Mouse (Mus musculus): ENCODE data around the gene Tex26. TPM values are rescaled to one million over a fixed set of nuclear protein-coding genes. Genes with fewer than 3 reads are reported as not detected.

The Tex26 gene
- polyA plus RNA-seq (2011; ENCODE audit: insufficient read depth, insufficient read length, low replicate concordance, missing spikeins), result not detected in 2 replicates

DNA sequence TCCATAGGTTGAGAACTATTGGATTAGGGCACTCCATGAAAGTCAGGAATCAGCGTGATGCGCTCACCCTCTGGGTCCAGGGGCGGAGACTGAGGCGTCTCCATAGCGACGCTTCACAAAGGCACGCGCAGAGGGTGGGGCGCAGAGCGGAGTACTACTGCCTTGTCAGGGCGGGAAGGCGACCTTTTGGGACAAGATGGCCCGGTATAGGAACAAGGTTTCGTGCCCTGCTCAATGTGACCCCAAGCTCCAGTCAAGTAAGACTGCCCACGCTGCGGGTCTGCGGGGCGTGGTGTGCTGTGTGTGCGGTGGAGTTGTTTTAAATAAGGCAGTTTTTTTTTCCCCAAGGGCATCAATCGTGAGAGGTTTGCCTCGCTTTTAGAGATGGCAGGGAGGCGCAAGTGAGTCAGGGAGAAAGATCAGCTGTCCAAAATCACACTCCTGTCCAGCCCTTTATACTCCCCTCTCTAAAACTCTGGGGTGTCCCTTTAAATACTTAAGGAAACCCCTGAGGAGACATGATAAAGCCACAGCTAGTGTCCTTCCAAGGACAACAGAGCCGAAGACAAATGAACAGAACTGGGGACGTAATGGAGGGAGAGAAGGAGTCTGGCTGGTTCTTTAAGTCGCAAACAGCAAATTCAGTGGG is at the start of gene Tex26:
Gene Tex26, plus strand, starts transcription at position 130 of the 649 bp plus-strand sequence.
- TF ChIP-seq POLR2A (IDR thresholded peaks at IDR 0.05; ENCODE audit: borderline replicate concordance, control insufficient read depth, low read depth, low read length), result no peak
- TF ChIP-seq CTCF (IDR thresholded peaks at IDR 0.05; ENCODE audit: control insufficient read depth, insufficient read depth, low read length), result no peak
- Histone ChIP-seq H3K4me1 (ENCODE audit: control insufficient read depth, insufficient read depth, low read length) (no peaks in the 10 kb centered on the region), H3K4me3 (replicated peaks; ENCODE audit: control insufficient read depth, low read depth, low read length) (no peak within 1 kb of the TSS), H3K27ac (ENCODE audit: control insufficient read depth, insufficient read depth, low read depth, low read length, poor library complexity) (no peak within 1 kb of the TSS)
- WGBS, result 1% methylated on average over 25 of the region's 25 CpGs

DNA sequence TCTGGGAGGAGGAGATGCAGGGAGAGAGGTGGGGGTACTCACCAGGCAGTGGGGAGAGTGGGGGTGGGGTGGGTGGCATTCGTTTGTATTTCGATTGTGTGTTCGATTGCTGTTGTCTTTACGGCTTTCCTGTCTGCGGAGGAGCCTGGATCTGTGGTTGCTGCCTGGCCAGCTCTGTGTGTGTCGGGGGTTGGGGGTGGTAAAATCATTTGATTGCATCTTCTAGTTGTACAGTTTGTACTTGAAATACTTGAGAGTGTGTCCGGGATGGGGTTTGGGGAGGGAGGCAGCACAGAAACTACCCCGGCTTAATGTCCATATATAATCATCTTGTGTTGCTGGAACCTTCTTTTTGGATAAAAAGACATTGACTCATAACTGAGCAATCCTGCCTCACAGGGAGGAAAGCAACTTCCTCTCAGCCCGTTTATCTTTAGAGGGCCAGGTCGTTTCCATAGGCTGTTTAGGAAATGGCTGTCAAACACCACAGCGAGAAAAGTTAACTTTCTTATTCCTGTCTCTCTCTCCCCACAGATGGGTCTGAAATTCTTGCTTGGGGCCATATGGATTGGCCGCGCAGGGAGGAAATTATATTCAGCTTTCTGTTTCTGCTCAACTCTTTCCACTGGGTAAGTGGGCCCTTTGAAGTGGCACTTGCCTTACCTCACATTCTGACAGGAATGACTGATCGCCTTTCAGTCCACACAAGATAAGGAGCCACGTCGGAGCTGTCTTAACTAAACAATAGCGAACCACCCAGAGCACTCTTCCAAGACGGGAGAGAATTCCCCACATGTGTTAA is 47.7 kb upstream of the Tex26 start:
- WGBS, result 9% methylated on average over 18 of the region's 18 CpGs
- no peaks in the 10 kb centered on the region; the same call in 1 of the 2 replicates for H3K4me1 ChIP-seq (ENCODE audit: control insufficient read depth, insufficient read depth, low read length)
- TF ChIP-seq POLR2A (IDR thresholded peaks at IDR 0.05; ENCODE audit: borderline replicate concordance, control insufficient read depth, low read depth, low read length), result no peak
- no peak for TF ChIP-seq CTCF (IDR thresholded peaks at IDR 0.05; ENCODE audit: control insufficient read depth, insufficient read depth, low read length)
- no peak overlapping the region for H3K4me3 ChIP-seq (replicated peaks; ENCODE audit: control insufficient read depth, low read depth, low read length)
- H3K27ac ChIP-seq (ENCODE audit: control insufficient read depth, insufficient read depth, low read depth, low read length, poor library complexity), result no peak overlapping the region

DNA sequence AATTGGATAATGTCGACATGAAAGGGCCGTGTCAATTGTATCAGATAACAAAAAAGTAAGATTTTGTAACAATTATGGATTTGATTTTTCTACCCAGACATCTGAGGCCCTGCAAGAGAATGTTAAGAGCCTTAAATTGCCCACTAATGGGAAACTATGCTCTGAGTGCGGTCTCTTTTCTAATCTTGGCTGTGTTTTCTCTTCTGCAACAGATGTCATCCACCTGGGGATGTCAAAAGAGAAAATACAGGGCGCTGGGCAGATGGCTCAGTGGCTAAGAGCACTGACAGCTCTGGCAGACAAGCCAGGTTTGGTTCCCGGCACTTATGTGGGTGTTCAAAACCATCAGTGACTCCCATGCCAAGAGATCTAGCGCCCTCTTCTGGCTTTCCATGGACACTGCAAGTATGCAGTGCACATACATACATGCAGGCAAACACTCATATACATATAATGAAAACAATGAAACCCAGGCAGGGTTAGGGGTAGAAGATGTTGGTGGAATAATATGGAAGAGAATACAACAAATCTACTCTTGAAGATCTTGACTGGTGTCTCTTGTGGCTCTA is 47.0 kb upstream of the Tex26 start:
- WGBS, result 51% methylated on average over 6 of the region's 6 CpGs
- Histone ChIP-seq H3K4me3 (replicated peaks; ENCODE audit: control insufficient read depth, low read depth, low read length) (no peak overlapping the region), H3K4me1 (ENCODE audit: control insufficient read depth, insufficient read depth, low read length) (no peaks in the 10 kb centered on the region; the same call in 1 of the 2 replicates), H3K27ac (ENCODE audit: control insufficient read depth, insufficient read depth, low read depth, low read length, poor library complexity) (no peak overlapping the region)
- TF ChIP-seq CTCF (IDR thresholded peaks at IDR 0.05; ENCODE audit: control insufficient read depth, insufficient read depth, low read length), result no peak
- no peak for TF ChIP-seq POLR2A (IDR thresholded peaks at IDR 0.05; ENCODE audit: borderline replicate concordance, control insufficient read depth, low read depth, low read length)

DNA sequence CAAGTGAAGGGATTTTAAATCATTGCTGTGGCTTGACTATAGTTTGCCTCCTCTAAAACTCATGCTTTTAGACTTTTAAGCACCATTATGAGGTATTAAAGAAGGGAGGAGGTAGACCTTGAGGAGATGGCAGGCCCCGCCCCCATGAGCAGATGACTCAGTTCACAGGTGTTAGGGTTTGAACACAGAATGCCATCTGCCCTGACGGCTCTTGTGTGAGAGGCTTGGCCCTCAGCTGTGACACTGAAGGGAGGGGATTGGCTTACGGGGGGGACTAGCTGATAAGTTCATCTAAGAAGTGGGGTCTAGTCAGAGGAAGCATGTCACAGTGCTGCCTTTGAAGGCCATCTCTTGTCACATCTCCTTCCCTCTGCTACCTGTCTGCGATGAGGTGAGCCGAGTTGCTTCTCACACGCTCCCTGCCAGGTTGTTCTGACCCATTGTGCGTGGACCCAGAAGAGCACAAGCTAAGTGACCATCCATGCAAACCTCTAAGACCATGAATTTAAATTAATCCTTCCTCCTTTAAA is 37.9 kb upstream of the Tex26 start:
- H3K4me3 ChIP-seq (replicated peaks; ENCODE audit: control insufficient read depth, low read depth, low read length), result no peak overlapping the region
- WGBS, result 78% methylated on average over 7 of the region's 7 CpGs
- TF ChIP-seq POLR2A (IDR thresholded peaks at IDR 0.05; ENCODE audit: borderline replicate concordance, control insufficient read depth, low read depth, low read length) (no peak), CTCF (IDR thresholded peaks at IDR 0.05; ENCODE audit: control insufficient read depth, insufficient read depth, low read length) (no peak)
- no peak overlapping the region for H3K27ac ChIP-seq (ENCODE audit: control insufficient read depth, insufficient read depth, low read depth, low read length, poor library complexity)
- no peaks in the 10 kb centered on the region for H3K4me1 ChIP-seq (ENCODE audit: control insufficient read depth, insufficient read depth, low read length)

DNA sequence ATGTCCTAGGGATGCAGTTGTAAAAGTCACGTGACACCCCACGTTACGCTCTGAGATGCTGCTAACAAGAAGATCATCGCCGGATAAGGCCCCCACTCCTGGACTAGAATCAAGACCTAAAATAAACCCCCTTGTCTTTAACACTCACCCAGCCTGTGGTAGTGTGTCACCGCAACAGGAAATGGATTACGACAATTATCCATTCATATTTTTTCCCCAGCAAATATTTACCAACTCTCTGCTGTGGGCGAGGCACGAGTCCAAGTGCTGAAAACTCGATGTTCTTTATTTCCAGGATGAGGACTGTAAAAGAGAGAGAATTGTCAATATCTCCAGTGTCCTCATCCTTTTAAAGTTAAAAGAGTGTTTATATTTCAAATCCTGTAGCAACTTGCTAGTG is 37.4 kb upstream of the Tex26 start:
- H3K4me1 ChIP-seq (ENCODE audit: control insufficient read depth, insufficient read depth, low read length), result no peaks in the 10 kb centered on the region
- no peak overlapping the region for H3K4me3 ChIP-seq (replicated peaks; ENCODE audit: control insufficient read depth, low read depth, low read length)
- 74% methylated on average over 10 of the region's 10 CpGs for WGBS
- no peak for TF ChIP-seq POLR2A (IDR thresholded peaks at IDR 0.05; ENCODE audit: borderline replicate concordance, control insufficient read depth, low read depth, low read length)
- TF ChIP-seq CTCF (IDR thresholded peaks at IDR 0.05; ENCODE audit: control insufficient read depth, insufficient read depth, low read length), result no peak
- no peak overlapping the region for H3K27ac ChIP-seq (ENCODE audit: control insufficient read depth, insufficient read depth, low read depth, low read length, poor library complexity)

DNA sequence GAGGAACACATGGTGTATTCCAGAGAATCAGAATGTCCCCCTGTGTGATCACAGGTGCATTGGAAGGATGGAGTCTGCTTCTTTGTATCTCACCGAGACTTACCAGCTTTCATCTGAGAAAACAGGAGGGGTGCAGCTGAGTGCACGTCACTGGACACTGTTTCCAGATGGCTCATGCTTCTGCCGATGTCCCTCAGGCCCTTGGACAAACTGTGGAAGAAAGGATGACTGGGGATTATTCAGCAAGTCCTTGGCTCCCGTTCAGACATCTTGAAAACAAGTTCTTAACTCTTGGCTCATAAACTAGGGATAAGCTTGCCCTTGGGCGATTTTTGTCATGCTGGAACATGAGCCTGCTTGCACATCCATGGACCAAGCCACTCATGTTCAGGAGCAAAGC is 36.1 kb upstream of the Tex26 start:
- WGBS, result 77% methylated on average over 5 of the region's 5 CpGs
- Histone ChIP-seq H3K4me3 (replicated peaks; ENCODE audit: control insufficient read depth, low read depth, low read length) (no peak overlapping the region), H3K4me1 (ENCODE audit: control insufficient read depth, insufficient read depth, low read length) (no peaks in the 10 kb centered on the region), H3K27ac (ENCODE audit: control insufficient read depth, insufficient read depth, low read depth, low read length, poor library complexity) (no peak overlapping the region)
- no peak for TF ChIP-seq POLR2A (IDR thresholded peaks at IDR 0.05; ENCODE audit: borderline replicate concordance, control insufficient read depth, low read depth, low read length)
- TF ChIP-seq CTCF (IDR thresholded peaks at IDR 0.05; ENCODE audit: control insufficient read depth, insufficient read depth, low read length), result no peak

DNA sequence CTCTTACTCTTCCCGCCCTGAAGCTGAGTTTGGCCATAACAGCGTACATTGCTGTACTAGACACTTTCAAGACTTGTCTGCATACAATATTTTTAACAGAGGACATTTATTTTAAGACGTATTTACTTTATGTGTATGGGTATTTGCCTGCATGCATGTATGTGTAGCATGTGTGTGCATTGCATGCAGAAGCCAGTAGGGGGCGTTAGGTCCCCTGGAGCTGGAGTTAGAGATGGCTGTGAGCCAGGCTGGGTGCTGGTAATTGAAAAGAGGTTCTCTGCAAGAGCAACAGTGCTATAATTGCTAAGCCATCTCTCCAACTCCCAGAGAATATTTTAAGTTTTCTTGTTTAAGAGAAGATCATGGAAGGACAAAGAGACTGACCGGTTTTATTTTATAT is 34.8 kb upstream of the Tex26 start:
- H3K4me1 ChIP-seq (ENCODE audit: control insufficient read depth, insufficient read depth, low read length), result no peaks in the 10 kb centered on the region
- no peak overlapping the region for H3K4me3 ChIP-seq (replicated peaks; ENCODE audit: control insufficient read depth, low read depth, low read length)
- no peak for TF ChIP-seq POLR2A (IDR thresholded peaks at IDR 0.05; ENCODE audit: borderline replicate concordance, control insufficient read depth, low read depth, low read length)
- 85% methylated on average over 5 of the region's 5 CpGs for WGBS
- H3K27ac ChIP-seq (ENCODE audit: control insufficient read depth, insufficient read depth, low read depth, low read length, poor library complexity), result no peak overlapping the region

DNA sequence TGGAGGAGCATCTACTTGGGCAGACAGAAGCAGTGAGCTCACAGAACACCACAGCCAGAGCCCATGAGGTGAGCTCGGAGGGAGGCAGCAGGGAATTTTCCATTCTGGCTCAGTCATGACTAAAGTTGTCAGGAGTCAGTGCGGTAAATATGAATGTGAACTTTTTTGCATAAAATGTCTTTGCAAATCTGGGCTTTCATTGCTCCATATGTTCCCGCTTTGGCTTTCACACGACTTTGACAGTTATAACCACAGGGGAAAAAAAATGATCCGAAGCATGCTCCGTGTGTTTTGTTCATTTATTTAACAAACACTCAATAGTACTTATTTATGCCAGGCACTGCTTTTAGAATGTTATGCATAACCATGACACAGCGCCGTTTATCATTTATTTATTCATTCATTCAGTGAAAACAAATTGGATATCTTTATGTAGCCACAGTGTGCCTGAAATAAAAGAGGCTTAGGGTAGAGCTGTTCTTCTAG is 32.6 kb upstream of the Tex26 start:
- H3K4me1 ChIP-seq (ENCODE audit: control insufficient read depth, insufficient read depth, low read length), result no peaks in the 10 kb centered on the region
- no peak overlapping the region for H3K4me3 ChIP-seq (replicated peaks; ENCODE audit: control insufficient read depth, low read depth, low read length)
- TF ChIP-seq POLR2A (IDR thresholded peaks at IDR 0.05; ENCODE audit: borderline replicate concordance, control insufficient read depth, low read depth, low read length), result no peak
- TF ChIP-seq CTCF (IDR thresholded peaks at IDR 0.05; ENCODE audit: control insufficient read depth, insufficient read depth, low read length), result no peak
- 86% methylated on average over 8 of the region's 8 CpGs for WGBS
- H3K27ac ChIP-seq (ENCODE audit: control insufficient read depth, insufficient read depth, low read depth, low read length, poor library complexity), result no peak overlapping the region

All from bone marrow, adult 2 months (tissue).